Mouse (Mus musculus): ENCODE data around the gene Disp2. TPM values are rescaled to one million over a fixed set of nuclear protein-coding genes. Genes with fewer than 3 reads are reported as not detected.

The Disp2 gene
- polyA plus RNA-seq, 1 experiment = not detected

DNA sequence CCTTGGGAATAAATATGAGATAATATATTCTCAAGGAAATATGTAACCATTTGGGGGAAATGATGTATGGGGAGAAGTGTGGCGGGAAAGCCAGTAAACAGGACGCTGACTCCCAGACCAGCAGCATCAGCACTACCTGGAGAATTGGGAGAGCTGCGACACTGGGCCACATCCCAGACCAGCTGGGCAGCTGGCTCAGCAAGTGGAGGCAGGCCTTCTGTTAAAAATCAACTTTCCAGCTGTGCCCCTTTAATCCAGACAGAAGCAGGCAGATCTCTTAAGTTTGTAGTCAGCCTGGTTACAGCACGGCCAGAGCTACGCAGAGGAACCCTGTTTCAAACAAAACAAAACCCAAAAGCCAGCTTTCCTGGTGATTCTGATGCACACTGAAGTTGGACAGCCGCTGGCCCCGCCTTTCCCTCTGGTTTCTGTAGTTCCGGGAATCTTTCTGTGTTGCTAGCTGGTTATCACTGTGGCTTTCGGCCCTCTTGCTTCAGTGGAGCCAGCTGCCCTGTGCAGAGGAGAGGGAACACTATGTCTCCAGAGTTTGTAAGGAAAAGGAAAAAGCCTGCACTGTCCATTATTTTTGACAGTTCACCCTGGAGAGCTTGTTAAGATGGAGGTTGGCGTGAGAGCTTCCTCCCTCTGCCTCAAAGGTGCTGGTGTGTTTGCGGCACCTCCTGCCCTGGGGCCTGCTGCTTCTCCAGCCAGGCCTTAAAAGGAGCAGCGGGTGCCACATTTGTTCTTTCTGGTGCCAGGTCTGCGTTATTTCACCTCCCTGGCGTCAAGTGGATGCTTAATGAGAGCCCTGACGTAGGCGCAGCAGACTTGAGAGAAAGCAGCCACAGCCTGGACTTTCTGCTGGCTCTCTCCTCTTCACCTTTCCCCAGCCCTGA lies 27.4 kb upstream of the Disp2 start:
- H3K27ac ChIP-seq (ENCODE audit: control insufficient read depth, insufficient read depth, low read depth, low read length, poor library complexity) = peak overlapping the region; percentile 2
- no peak for TF ChIP-seq POLR2A (IDR thresholded peaks at IDR 0.05; ENCODE audit: borderline replicate concordance, control insufficient read depth, low read depth, low read length)
- no peak for TF ChIP-seq CTCF (IDR thresholded peaks at IDR 0.05; ENCODE audit: control insufficient read depth, insufficient read depth, low read length)
- no peak overlapping the region for H3K4me3 ChIP-seq (replicated peaks; ENCODE audit: control insufficient read depth, low read depth, low read length)
- no peaks in the 10 kb centered on the region; the same call in 1 of the 2 replicates for H3K4me1 ChIP-seq (ENCODE audit: control insufficient read depth, insufficient read depth, low read length)
- 77% methylated on average over 16 of the region's 16 CpGs for WGBS

- Histone ChIP-seq H3K4me3 (replicated peaks; ENCODE audit: control insufficient read depth, low read depth, low read length) (no peak overlapping the region), H3K27ac (ENCODE audit: control insufficient read depth, insufficient read depth, low read depth, low read length, poor library complexity) (peak overlapping the region; percentile 2; the same call in 1 of the 2 replicates), H3K4me1 (ENCODE audit: control insufficient read depth, insufficient read depth, low read length) (no peaks in the 10 kb centered on the region; the same call in 1 of the 2 replicates)
- WGBS = 55% methylated on average over 4 of the region's 4 CpGs
- no peak for TF ChIP-seq CTCF (IDR thresholded peaks at IDR 0.05; ENCODE audit: control insufficient read depth, insufficient read depth, low read length)
- no peak for TF ChIP-seq POLR2A (IDR thresholded peaks at IDR 0.05; ENCODE audit: borderline replicate concordance, control insufficient read depth, low read depth, low read length)
Measured at GRCm38 (mm10) chr2:118752792-118753108, 26.8 kb upstream of the Disp2 start.

DNA sequence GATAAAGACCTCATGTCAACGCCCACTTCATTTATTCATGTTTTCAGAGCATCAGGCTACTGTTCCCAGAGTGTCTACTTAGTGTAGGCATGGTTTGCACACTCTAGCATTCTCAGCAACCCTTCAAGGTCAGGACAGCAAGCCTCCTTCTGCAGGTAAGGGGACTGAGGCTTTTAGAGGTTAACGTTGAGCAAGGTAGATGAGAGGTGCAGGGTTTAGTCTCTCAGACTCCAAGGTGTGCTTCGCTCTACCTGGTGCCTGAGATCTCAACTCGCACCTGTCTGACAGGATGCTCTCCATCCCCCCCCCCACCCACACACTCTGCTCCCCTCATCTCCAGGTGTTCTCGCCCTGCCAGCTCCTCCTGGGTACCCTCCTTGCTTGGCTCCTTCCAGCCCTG lies 25.4 kb upstream of the Disp2 start:
- WGBS = 84% methylated on average over 5 of the region's 5 CpGs

DNA sequence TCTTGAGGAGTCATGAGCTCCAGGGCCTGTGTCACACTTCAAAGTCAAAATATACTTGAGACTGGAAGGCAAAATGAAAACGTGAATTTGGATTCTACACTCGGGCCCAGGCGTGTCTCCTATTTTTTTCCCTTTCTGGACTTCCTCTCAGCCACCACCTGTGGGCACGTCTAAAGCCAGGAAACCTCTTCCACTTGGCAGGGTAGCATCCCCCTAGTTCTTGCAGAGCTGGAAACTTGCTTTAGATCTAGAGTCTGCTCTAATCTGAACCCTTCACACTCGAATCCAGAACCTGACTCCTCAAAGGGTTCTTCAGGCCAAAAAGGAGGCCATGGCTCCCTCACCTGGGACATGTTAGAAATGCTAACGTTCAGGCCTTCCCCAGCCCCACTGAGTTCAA lies 24.1 kb upstream of the Disp2 start:
- WGBS = 70% methylated on average over 6 of the region's 6 CpGs
- TF ChIP-seq CTCF (IDR thresholded peaks at IDR 0.05; ENCODE audit: control insufficient read depth, insufficient read depth, low read length) (no peak), POLR2A (IDR thresholded peaks at IDR 0.05; ENCODE audit: borderline replicate concordance, control insufficient read depth, low read depth, low read length) (no peak)
- Histone ChIP-seq H3K27ac (ENCODE audit: control insufficient read depth, insufficient read depth, low read depth, low read length, poor library complexity) (no peak overlapping the region), H3K4me1 (ENCODE audit: control insufficient read depth, insufficient read depth, low read length) (peaks cover 1% of the 10 kb centered on the region; the same call in 1 of the 2 replicates), H3K4me3 (replicated peaks; ENCODE audit: control insufficient read depth, low read depth, low read length) (no peak overlapping the region)

More for the DNA sequence above, 25.4 kb upstream of the Disp2 start:
- TF ChIP-seq CTCF (IDR thresholded peaks at IDR 0.05; ENCODE audit: control insufficient read depth, insufficient read depth, low read length) (no peak), POLR2A (IDR thresholded peaks at IDR 0.05; ENCODE audit: borderline replicate concordance, control insufficient read depth, low read depth, low read length) (no peak)
- H3K4me1 ChIP-seq (ENCODE audit: control insufficient read depth, insufficient read depth, low read length) = peaks cover 1% of the 10 kb centered on the region; the same call in 1 of the 2 replicates
- no peak overlapping the region for H3K4me3 ChIP-seq (replicated peaks; ENCODE audit: control insufficient read depth, low read depth, low read length)
- H3K27ac ChIP-seq (ENCODE audit: control insufficient read depth, insufficient read depth, low read depth, low read length, poor library complexity) = no peak overlapping the region

DNA sequence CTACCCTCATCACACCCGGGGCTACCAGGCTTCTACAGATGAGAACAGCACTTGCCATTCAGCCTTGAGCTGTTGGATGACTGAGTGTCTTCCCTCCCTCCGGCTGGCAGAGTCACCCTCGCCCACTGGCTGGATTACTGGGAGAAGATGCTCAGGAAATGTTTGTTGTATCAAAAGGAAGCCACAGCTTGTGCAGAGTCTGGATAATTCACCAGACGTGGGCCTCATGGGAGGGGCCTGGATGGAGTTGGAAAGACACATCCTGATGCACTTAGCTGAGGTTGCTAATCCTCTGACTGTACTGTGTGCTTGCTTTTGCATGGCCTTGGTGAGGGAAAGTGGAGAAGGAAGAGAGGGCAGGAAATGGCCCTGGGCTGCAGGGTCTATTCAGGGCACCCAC lies 23.4 kb upstream of the Disp2 start:
- TF ChIP-seq CTCF (IDR thresholded peaks at IDR 0.05; ENCODE audit: control insufficient read depth, insufficient read depth, low read length) (no peak), POLR2A (IDR thresholded peaks at IDR 0.05; ENCODE audit: borderline replicate concordance, control insufficient read depth, low read depth, low read length) (no peak)
- Histone ChIP-seq H3K4me1 (ENCODE audit: control insufficient read depth, insufficient read depth, low read length) (0 out of 2 replicates have a peak, but pooled peaks cover 1% of the 10 kb centered on the region), H3K4me3 (replicated peaks; ENCODE audit: control insufficient read depth, low read depth, low read length) (no peak overlapping the region), H3K27ac (ENCODE audit: control insufficient read depth, insufficient read depth, low read depth, low read length, poor library complexity) (no peak overlapping the region)
- WGBS = 56% methylated on average over 4 of the region's 4 CpGs

GRCm38 (mm10) chr2:118759828-118760227 lies 19.7 kb upstream of the Disp2 start:
- H3K4me1 ChIP-seq (ENCODE audit: control insufficient read depth, insufficient read depth, low read length) = peaks cover 2% of the 10 kb centered on the region; the same call in 1 of the 2 replicates
- 7% methylated on average over 8 of the region's 8 CpGs for WGBS
- H3K27ac ChIP-seq (ENCODE audit: control insufficient read depth, insufficient read depth, low read depth, low read length, poor library complexity) = no peak overlapping the region
- no peak overlapping the region for H3K4me3 ChIP-seq (replicated peaks; ENCODE audit: control insufficient read depth, low read depth, low read length)
- no peak for TF ChIP-seq POLR2A (IDR thresholded peaks at IDR 0.05; ENCODE audit: borderline replicate concordance, control insufficient read depth, low read depth, low read length)
- peak; percentile 90 for TF ChIP-seq CTCF (IDR thresholded peaks at IDR 0.05; ENCODE audit: control insufficient read depth, insufficient read depth, low read length)

DNA sequence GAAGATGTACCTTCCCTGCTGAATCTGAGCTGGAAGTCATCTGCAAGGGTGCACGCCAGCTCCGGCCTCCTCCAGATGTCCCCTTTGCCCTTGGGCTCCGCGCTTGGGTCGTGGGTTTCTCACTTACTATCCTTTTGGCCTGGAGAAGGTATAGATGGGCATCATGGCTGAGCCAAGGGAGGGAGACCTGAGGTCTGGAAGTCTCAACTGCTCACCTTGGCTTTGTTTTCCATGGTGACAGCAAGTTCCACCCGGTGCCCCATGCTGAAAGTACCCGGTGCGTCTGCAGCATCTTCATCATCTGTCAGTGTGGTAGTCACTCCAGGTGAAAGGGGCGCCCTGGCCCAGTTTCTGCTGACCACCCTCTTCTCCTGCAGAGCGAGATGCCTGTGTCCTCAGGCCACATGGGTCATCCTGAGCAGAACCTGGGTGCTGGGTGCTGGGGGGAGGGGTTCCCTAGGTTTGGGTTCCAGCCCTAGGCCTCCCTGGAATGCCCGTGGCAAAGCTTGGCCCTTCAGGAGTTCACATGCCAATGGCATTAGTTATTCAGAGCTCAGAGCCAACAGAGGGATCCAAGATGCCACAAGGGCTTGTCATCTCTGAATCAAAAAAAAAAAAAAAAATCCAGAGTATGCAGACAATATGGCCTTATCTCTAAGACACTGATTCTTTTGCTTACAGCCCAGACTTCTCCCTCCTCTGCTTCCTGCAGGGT lies 19.1 kb upstream of the Disp2 start:
- H3K4me3 ChIP-seq (replicated peaks; ENCODE audit: control insufficient read depth, low read depth, low read length) = no peak overlapping the region
- no peak for TF ChIP-seq CTCF (IDR thresholded peaks at IDR 0.05; ENCODE audit: control insufficient read depth, insufficient read depth, low read length)
- no peak for TF ChIP-seq POLR2A (IDR thresholded peaks at IDR 0.05; ENCODE audit: borderline replicate concordance, control insufficient read depth, low read depth, low read length)
- WGBS = 89% methylated on average over 11 of the region's 11 CpGs
- no peak overlapping the region for H3K27ac ChIP-seq (ENCODE audit: control insufficient read depth, insufficient read depth, low read depth, low read length, poor library complexity)
- H3K4me1 ChIP-seq (ENCODE audit: control insufficient read depth, insufficient read depth, low read length) = peaks cover 2% of the 10 kb centered on the region; the same call in 1 of the 2 replicates

DNA sequence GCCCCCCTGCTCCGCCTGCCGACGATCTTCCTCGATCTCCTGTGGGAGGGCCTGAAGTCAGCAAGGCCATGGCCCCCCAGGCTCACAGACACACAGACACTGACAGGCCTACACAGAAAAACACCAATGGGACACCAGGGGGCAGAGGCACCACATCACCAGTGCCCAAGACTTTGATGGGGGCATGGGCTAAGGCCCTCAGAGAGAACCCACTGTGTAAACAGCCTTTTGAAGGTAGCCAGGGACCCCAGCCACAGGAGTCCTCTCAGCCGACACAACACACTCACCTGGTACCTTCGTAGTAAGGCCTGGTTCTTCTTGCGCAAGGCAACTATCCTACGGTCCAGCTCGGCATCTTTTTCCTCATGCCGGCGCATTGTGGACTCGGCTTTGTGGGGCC lies 18.2 kb upstream of the Disp2 start:
- Histone ChIP-seq H3K27ac (ENCODE audit: control insufficient read depth, insufficient read depth, low read depth, low read length, poor library complexity) (no peak overlapping the region; the same call in 1 of the 2 replicates), H3K4me1 (ENCODE audit: control insufficient read depth, insufficient read depth, low read length) (peaks cover 2% of the 10 kb centered on the region), H3K4me3 (replicated peaks; ENCODE audit: control insufficient read depth, low read depth, low read length) (no peak overlapping the region)
- TF ChIP-seq CTCF (IDR thresholded peaks at IDR 0.05; ENCODE audit: control insufficient read depth, insufficient read depth, low read length) = peak; percentile 20; the same call in 1 of the 2 replicates
- TF ChIP-seq POLR2A (IDR thresholded peaks at IDR 0.05; ENCODE audit: borderline replicate concordance, control insufficient read depth, low read depth, low read length) = no peak
- 89% methylated on average over 12 of the region's 12 CpGs for WGBS

Data from bone marrow, adult 2 months (tissue).